Mouse (Mus musculus) heart, embryonic 16.5 days (tissue): ENCODE results near the gene Adamtsl1. TPM values are rescaled to one million over a fixed set of nuclear protein-coding genes. Genes with fewer than 3 reads are reported as not detected.

Experiments
- ATAC-seq: fragments of 200-750 bp; cut with Nextera tagmentation; replicated peaks from 2 replicates; pipeline ENCODE4 v1.8.0; 2017; ENCODE audit warnings: moderate number of reproducible peaks; ENCODE audit not compliant: insufficient read depth, low FRiP score; ENCODE audit errors: extremely low read depth
- H3K27ac ChIP-seq: fragments of 300-500 bp; sonication (generic); 2 replicates; pipeline ENCODE4 v1.5.1; 2014; ENCODE audit warnings: mild to moderate bottlenecking, low read length, control low read depth, moderate library complexity
- H3K27me3 ChIP-seq: fragments of 300-500 bp; sonication (generic); 2 replicates; pipeline ENCODE4 v1.6.1; 2014; ENCODE audit warnings: low read length, mixed read lengths; ENCODE audit not compliant: control insufficient read depth, insufficient read depth
- H3K36me3 ChIP-seq: fragments of 300-500 bp; sonication (generic); 2 replicates; pipeline ENCODE4 v1.6.1; 2014; ENCODE audit not compliant: control insufficient read depth, insufficient read depth
- H3K4me1 ChIP-seq: fragments of 300-500 bp; sonication (generic); 2 replicates; pipeline ENCODE4 v1.6.1; 2014; ENCODE audit warnings: low read length, mixed read lengths; ENCODE audit not compliant: control insufficient read depth, insufficient read depth
- H3K4me2 ChIP-seq: fragments of 300-500 bp; sonication (generic); 2 replicates; pipeline ENCODE4 v1.6.1; 2014; ENCODE audit warnings: low read depth, mild to moderate bottlenecking, control low read depth, low read length
- H3K4me3 ChIP-seq: fragments of 300-500 bp; sonication (generic); 2 replicates; pipeline ENCODE4 v1.5.1; 2014; ENCODE audit warnings: mild to moderate bottlenecking, control low read depth, low read length
- H3K9ac ChIP-seq: fragments of 300-500 bp; sonication (generic); 2 replicates; pipeline ENCODE4 v1.6.1; 2014; ENCODE audit warnings: low read length, control low read depth
- H3K9me3 ChIP-seq: fragments of 300-500 bp; sonication (generic); replicated peaks from 2 replicates; pipeline ENCODE4 v1.6.1; 2016; ENCODE audit warnings: low read length; ENCODE audit not compliant: control insufficient read depth
- WGBS: fragments of 180-500 bp; shearing (Covaris S2); extraction: QIAGEN DNeasy Blood & Tissue Kit; methylation state at CpG from one replicate; pipeline ENCODE4 v1.1.7; 2014; 5-methylcytosine and 5-hydroxymethylcytosine counted together
- polyA plus RNA-seq: library from polyadenylated mRNA; unstranded; fragments of >200 nt; fragmentation: Nextera tagmentation; extraction: Ambion mirVana; gene quantifications from 2 replicates; pipeline ENCODE4 v1.2.1, GENCODE M21; 2015

Gene Adamtsl1
- polyA plus RNA-seq, 1 experiment from 2014 or later = 7.9 TPM

- Histone ChIP-seq H3K36me3 (no peaks in the 10 kb centered on the region), H3K9me3 (no peaks in the 10 kb centered on the region), H3K9ac (no peak overlapping the region), H3K4me3 (no peak overlapping the region), H3K27me3 (no peaks in the 10 kb centered on the region), H3K27ac (no peak overlapping the region), H3K4me2 (0 out of 2 replicates have a peak overlapping the region, but pooled peaks have one; percentile 26), H3K4me1 (peaks cover 8% of the 10 kb centered on the region)
- no peak for ATAC-seq
- 87% methylated on average over 5 of the region's 5 CpGs for WGBS
Observed at GRCm38 (mm10) chr4:85763161-85764014, 249.4 kb downstream of the Adamtsl1 start.

- H3K4me3 ChIP-seq = no peak overlapping the region
- H3K36me3 ChIP-seq = no peaks in the 10 kb centered on the region
- ATAC-seq = peak; percentile 45; the same call in 1 of the 2 replicates
- peaks cover 8% of the 10 kb centered on the region for H3K4me1 ChIP-seq
- H3K9me3 ChIP-seq = no peaks in the 10 kb centered on the region
- no peak overlapping the region for H3K27ac ChIP-seq
- H3K27me3 ChIP-seq = no peaks in the 10 kb centered on the region
- H3K9ac ChIP-seq = no peak overlapping the region
- 29% methylated on average over 14 of the region's 14 CpGs for WGBS
- H3K4me2 ChIP-seq = peak overlapping the region; percentile 26; the same call in 1 of the 2 replicates
Observed at GRCm38 (mm10) chr4:85764015-85764450, 250.1 kb downstream of the Adamtsl1 start.

GRCm38 (mm10) chr4:85764476-85764875, 250.5 kb downstream of the Adamtsl1 start:
- ATAC-seq = no peak
- no peak overlapping the region for H3K4me3 ChIP-seq
- no peaks in the 10 kb centered on the region for H3K27me3 ChIP-seq
- no peaks in the 10 kb centered on the region for H3K36me3 ChIP-seq
- no peaks in the 10 kb centered on the region for H3K9me3 ChIP-seq
- H3K4me2 ChIP-seq = peak overlapping the region; percentile 26; the same call in 1 of the 2 replicates
- H3K27ac ChIP-seq = no peak overlapping the region
- H3K4me1 ChIP-seq = peaks cover 8% of the 10 kb centered on the region
- 53% methylated on average over 3 of the region's 3 CpGs for WGBS
- H3K9ac ChIP-seq = no peak overlapping the region

DNA sequence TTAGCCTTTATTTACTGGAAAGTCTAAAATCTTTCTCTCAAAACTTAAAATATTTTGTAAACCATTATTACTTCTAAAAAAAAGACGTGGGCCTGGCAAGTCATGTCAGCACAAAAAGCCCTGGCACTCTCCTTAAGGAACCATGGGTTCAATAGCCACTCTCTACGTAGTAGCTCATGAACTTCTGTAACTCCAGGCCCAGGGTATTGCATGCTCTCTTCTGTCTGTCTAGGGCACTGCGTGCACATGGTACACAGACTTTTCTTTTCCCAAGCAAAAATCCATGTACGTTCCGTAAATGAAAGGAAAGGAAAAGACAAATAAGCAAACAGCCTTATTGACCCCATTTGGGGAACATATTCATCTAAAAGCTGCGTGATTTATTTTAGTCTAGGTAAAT, 253.7 kb downstream of the Adamtsl1 start:
- Histone ChIP-seq H3K9ac (no peak overlapping the region), H3K36me3 (no peaks in the 10 kb centered on the region), H3K27ac (no peak overlapping the region), H3K4me2 (no peak overlapping the region), H3K4me3 (no peak overlapping the region), H3K9me3 (no peaks in the 10 kb centered on the region), H3K4me1 (peaks cover 8% of the 10 kb centered on the region), H3K27me3 (no peaks in the 10 kb centered on the region)
- WGBS = 82% methylated on average over 6 of the region's 6 CpGs
- no peak for ATAC-seq

DNA sequence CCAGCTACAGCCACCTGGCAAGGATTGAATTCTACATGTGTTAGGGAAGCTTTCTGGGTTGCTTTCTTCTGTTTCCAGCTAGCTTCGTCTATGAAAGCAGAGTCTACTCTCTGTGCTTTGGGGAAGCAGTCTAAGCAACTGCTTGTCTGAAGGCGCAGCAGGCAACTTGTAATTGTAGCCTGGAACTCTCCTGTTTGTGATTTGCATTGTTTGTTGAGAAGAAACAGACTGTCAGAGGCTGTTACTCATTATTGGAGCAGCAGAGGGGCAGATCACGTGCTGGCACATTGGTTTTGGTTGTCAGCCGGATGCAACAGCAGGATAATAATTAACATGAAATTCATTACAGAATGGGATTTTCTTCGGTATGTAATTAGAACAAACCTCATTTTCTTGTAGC, 254.1 kb downstream of the Adamtsl1 start:
- no peak overlapping the region for H3K9ac ChIP-seq
- no peaks in the 10 kb centered on the region for H3K36me3 ChIP-seq
- no peak overlapping the region for H3K27ac ChIP-seq
- no peaks in the 10 kb centered on the region for H3K9me3 ChIP-seq
- no peak overlapping the region for H3K4me2 ChIP-seq
- H3K4me3 ChIP-seq = no peak overlapping the region
- H3K27me3 ChIP-seq = no peaks in the 10 kb centered on the region
- no peak for ATAC-seq
- WGBS = 72% methylated on average over 5 of the region's 5 CpGs
- H3K4me1 ChIP-seq = peaks cover 8% of the 10 kb centered on the region

- ATAC-seq = no peak
- no peaks in the 10 kb centered on the region for H3K27me3 ChIP-seq
- H3K9me3 ChIP-seq = no peaks in the 10 kb centered on the region
- no peak overlapping the region for H3K4me3 ChIP-seq
- H3K9ac ChIP-seq = no peak overlapping the region
- H3K4me1 ChIP-seq = no peaks in the 10 kb centered on the region
- no peak overlapping the region for H3K27ac ChIP-seq
- H3K36me3 ChIP-seq = no peaks in the 10 kb centered on the region
- H3K4me2 ChIP-seq = no peak overlapping the region
- 34% methylated on average over 5 of the region's 5 CpGs for WGBS
Observed at GRCm38 (mm10) chr4:85782511-85782910, 268.5 kb downstream of the Adamtsl1 start.

GRCm38 (mm10) chr4:85783768-85784379, 269.9 kb downstream of the Adamtsl1 start:
- no peak for ATAC-seq
- WGBS = 45% methylated on average over 6 of the region's 6 CpGs

DNA sequence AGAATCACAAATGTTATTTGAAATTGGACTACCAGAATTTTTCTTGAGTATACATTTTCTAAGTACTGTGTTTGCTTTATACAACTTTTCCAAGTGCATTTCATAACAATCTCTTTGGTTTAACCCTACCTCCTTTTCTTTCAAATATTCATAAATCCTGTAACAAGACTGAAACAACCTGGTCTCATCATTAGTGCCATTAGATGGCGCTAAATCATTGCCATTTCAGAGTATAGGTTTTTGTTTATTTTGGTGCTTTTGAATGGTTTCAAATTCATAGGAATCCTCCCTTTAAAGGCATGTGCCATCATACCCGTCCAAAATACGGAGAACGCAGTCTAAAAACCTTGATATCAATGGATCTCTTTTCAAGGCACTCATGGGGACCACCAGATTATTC, 270.5 kb downstream of the Adamtsl1 start:
- WGBS = 60% methylated on average over 4 of the region's 4 CpGs
- H3K4me3 ChIP-seq = no peak overlapping the region
- H3K27ac ChIP-seq = no peak overlapping the region
- no peaks in the 10 kb centered on the region for H3K9me3 ChIP-seq
- H3K27me3 ChIP-seq = no peaks in the 10 kb centered on the region
- no peak overlapping the region for H3K9ac ChIP-seq
- H3K4me2 ChIP-seq = no peak overlapping the region
- no peak for ATAC-seq
- no peaks in the 10 kb centered on the region for H3K36me3 ChIP-seq
- no peaks in the 10 kb centered on the region for H3K4me1 ChIP-seq

More at GRCm38 (mm10) chr4:85783768-85784379, 269.9 kb downstream of the Adamtsl1 start:
- Histone ChIP-seq H3K27ac (no peak overlapping the region), H3K4me1 (no peaks in the 10 kb centered on the region), H3K27me3 (no peaks in the 10 kb centered on the region), H3K36me3 (no peaks in the 10 kb centered on the region), H3K9me3 (no peaks in the 10 kb centered on the region), H3K9ac (no peak overlapping the region), H3K4me3 (no peak overlapping the region), H3K4me2 (no peak overlapping the region)

GRCm38 (mm10) chr4:85790226-85790625, 276.3 kb downstream of the Adamtsl1 start:
- Histone ChIP-seq H3K4me2 (no peak overlapping the region), H3K9ac (no peak overlapping the region), H3K36me3 (no peaks in the 10 kb centered on the region), H3K4me1 (no peaks in the 10 kb centered on the region), H3K27me3 (no peaks in the 10 kb centered on the region), H3K9me3 (no peaks in the 10 kb centered on the region), H3K27ac (no peak overlapping the region), H3K4me3 (no peak overlapping the region)
- WGBS = 45% methylated on average over 2 of the region's 2 CpGs
- ATAC-seq = no peak
